Mouse (Mus musculus) myocyte (in vitro differentiated cells): ENCODE measurements at regions not wholly inside any gene's neighbourhood (a gene's known extent, or its start where the extent isn't known, plus 50 kb on each side); places are given as distances from the start of the nearest gene placed in this dataset.

Source experiments
- H3K27me3 ChIP-seq: one replicate; pipeline ENCODE4 v1.6.1; 2011; ENCODE audit not compliant: control insufficient read depth, insufficient read depth, insufficient read length
- H3K36me3 ChIP-seq: one replicate; pipeline ENCODE4 v1.6.1; 2011; ENCODE audit not compliant: control insufficient read depth, insufficient read depth
- H3K4me2 ChIP-seq: one replicate; pipeline ENCODE4 v1.6.1; 2011; ENCODE audit warnings: low read depth, control low read depth
- H3K4me3 ChIP-seq: one replicate; pipeline ENCODE4 v1.5.1; 2011; ENCODE audit warnings: mild to moderate bottlenecking, control low read depth, moderate library complexity
- H3K79me2 ChIP-seq: one replicate; pipeline ENCODE4 v1.6.1; 2011; ENCODE audit not compliant: control insufficient read depth, insufficient read depth
- H3ac ChIP-seq: one replicate; pipeline ENCODE4 v1.6.1; 2011; ENCODE audit not compliant: control insufficient read depth, insufficient read length
- CEBPB ChIP-seq: IDR thresholded peaks from 2 replicates; pipeline ENCODE4 v1.6.1; 2011; ENCODE audit warnings: mild to moderate bottlenecking, moderate library complexity; ENCODE audit not compliant: poor library complexity, insufficient read depth, severe bottlenecking
- E2F4 ChIP-seq: IDR thresholded peaks from one replicate; pipeline ENCODE4 v1.6.1; 2011; ENCODE audit warnings: mild to moderate bottlenecking, control low read depth, moderate library complexity; ENCODE audit not compliant: insufficient read depth
- MAX ChIP-seq: IDR thresholded peaks from one replicate; pipeline ENCODE4 v1.6.1; 2011; ENCODE audit warnings: low read depth, mild to moderate bottlenecking, control low read depth
- MYOD1 ChIP-seq, 3 experiments: IDR thresholded peaks; one replicate each; pipeline ENCODE4 v1.6.1; 2011; ENCODE audit warnings: control low read depth in 2 of 3, low read depth in 2 of 3, mild to moderate bottlenecking in 2 of 3, moderate library complexity in 1 of 3; ENCODE audit not compliant: insufficient read length in 2 of 3, control insufficient read depth in 1 of 3
- MYOG ChIP-seq, 3 experiments: IDR thresholded peaks; one replicate each; pipeline ENCODE4 v1.6.1; 2011; ENCODE audit warnings: control low read depth in 2 of 3, low read depth in 2 of 3, mild to moderate bottlenecking in 2 of 3; ENCODE audit not compliant: insufficient read length in 2 of 3, control insufficient read depth in 1 of 3, insufficient read depth in 1 of 3
- POLR2A ChIP-seq: IDR thresholded peaks from one replicate; pipeline ENCODE4 v1.6.1; 2011; ENCODE audit warnings: low read depth, mild to moderate bottlenecking, control low read depth, moderate library complexity; ENCODE audit not compliant: insufficient read length
- POLR2AphosphoS2 ChIP-seq: IDR thresholded peaks from one replicate; pipeline ENCODE4 v1.6.1; 2011; ENCODE audit warnings: low read depth, control low read depth; ENCODE audit not compliant: insufficient read length
- REST ChIP-seq: IDR thresholded peaks from one replicate; pipeline ENCODE4 v1.6.1; 2011; ENCODE audit warnings: mild to moderate bottlenecking, control low read depth, moderate library complexity; ENCODE audit not compliant: insufficient read depth, insufficient read length
- SRF ChIP-seq: IDR thresholded peaks from one replicate; pipeline ENCODE4 v1.6.1; 2011; ENCODE audit warnings: low read depth; ENCODE audit not compliant: control insufficient read depth, insufficient read length
- TCF12 ChIP-seq: IDR thresholded peaks from one replicate; pipeline ENCODE4 v1.6.1; 2011; ENCODE audit warnings: mild to moderate bottlenecking, control low read depth; ENCODE audit not compliant: poor library complexity, insufficient read depth, severe bottlenecking
- TCF3 ChIP-seq: IDR thresholded peaks from one replicate; pipeline ENCODE4 v1.6.1; 2011; ENCODE audit warnings: low read depth, control low read depth; ENCODE audit not compliant: insufficient read length
- USF1 ChIP-seq: IDR thresholded peaks from one replicate; pipeline ENCODE4 v1.6.1; 2011; ENCODE audit warnings: low read depth, mild to moderate bottlenecking, control low read depth, moderate library complexity

GRCm38 (mm10) chr10:117549854-117550605, 79.3 kb upstream of the Cpm start:
- H3K27me3 ChIP-seq = peaks cover 4% of the 10 kb centered on the region
- H3K36me3 ChIP-seq = no peaks in the 10 kb centered on the region
- H3K4me3 ChIP-seq = no peak overlapping the region
- H3K79me2 ChIP-seq = no peaks in the 10 kb centered on the region
- TF ChIP-seq POLR2AphosphoS2 = no peak
- TF ChIP-seq CEBPB = no peak
- H3K4me2 ChIP-seq = no peak overlapping the region
- no peak overlapping the region for H3ac ChIP-seq

- Histone ChIP-seq H3ac (no peak overlapping the region), H3K27me3 (peaks cover 4% of the 10 kb centered on the region), H3K4me2 (no peak overlapping the region), H3K4me3 (no peak overlapping the region), H3K79me2 (no peaks in the 10 kb centered on the region), H3K36me3 (no peaks in the 10 kb centered on the region)
- TF ChIP-seq TCF12 (no peak), MYOD1 (IDR thresholded peaks at IDR 0.05; ENCODE audit: control insufficient read depth in 1 of 3, insufficient read length in 2 of 3, low read depth in 2 of 3) (no peak), REST (no peak), POLR2AphosphoS2 (no peak), SRF (no peak), MYOG (IDR thresholded peaks at IDR 0.05; ENCODE audit: control insufficient read depth in 1 of 3, insufficient read depth in 1 of 3, insufficient read length in 2 of 3, low read depth in 2 of 3) (no peak), POLR2A (no peak), CEBPB (no peak)
Observed at GRCm38 (mm10) chr10:117549506-117549830, 79.8 kb upstream of the Cpm start.

DNA sequence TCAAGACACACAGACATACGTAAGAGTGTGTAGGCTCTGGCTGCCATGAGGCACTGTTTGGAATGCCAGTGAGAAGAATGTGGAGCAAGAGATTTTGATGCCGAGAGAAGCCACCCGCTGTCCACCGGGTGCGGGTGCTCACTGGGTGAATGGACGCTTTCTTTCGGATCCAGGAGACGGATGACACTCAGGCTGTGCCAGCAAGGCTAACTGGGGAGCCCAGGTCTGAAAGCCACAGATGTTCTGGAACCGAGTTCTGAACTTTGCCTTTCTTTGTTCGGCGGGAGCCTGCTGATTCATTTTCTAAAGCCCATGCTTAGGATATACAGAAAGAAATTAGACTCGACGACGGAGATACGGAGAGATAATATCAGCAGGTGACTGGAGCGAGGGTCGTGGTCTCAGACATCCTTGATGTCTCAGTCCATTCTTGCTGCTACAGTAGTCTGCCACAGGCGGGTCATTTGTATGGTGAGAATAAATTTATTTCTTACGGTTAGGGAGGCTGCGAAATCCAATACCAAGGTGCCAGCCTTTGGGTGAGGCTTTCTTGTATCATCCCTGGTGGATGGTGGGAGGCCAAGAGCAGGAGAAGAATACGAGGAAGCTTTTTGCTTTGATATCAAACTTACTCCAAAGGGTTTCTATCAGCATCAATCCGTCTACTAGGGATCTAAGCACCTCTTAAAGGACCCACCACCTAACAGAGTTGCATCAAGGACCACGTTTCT, 80.4 kb upstream of the Cpm start:
- no peak for TF ChIP-seq POLR2A
- TF ChIP-seq E2F4 = no peak
- no peak for TF ChIP-seq TCF3
- Histone ChIP-seq H3ac (no peak overlapping the region), H3K79me2 (no peaks in the 10 kb centered on the region), H3K4me2 (no peak overlapping the region), H3K4me3 (no peak overlapping the region), H3K36me3 (no peaks in the 10 kb centered on the region), H3K27me3 (peaks cover 4% of the 10 kb centered on the region)

GRCm38 (mm10) chr10:117548262-117548661, 81.0 kb upstream of the Cpm start:
- H3K27me3 ChIP-seq = peaks cover 4% of the 10 kb centered on the region
- no peaks in the 10 kb centered on the region for H3K36me3 ChIP-seq
- H3K4me3 ChIP-seq = no peak overlapping the region
- no peak overlapping the region for H3ac ChIP-seq
- H3K79me2 ChIP-seq = no peaks in the 10 kb centered on the region
- H3K4me2 ChIP-seq = no peak overlapping the region
- no peak for TF ChIP-seq SRF
- TF ChIP-seq MYOG (IDR thresholded peaks at IDR 0.05; ENCODE audit: control insufficient read depth in 1 of 3, insufficient read depth in 1 of 3, insufficient read length in 2 of 3, low read depth in 2 of 3) = no peak
- TF ChIP-seq MAX = no peak
- TF ChIP-seq POLR2A = no peak
- TF ChIP-seq TCF3 = no peak
- no peak for TF ChIP-seq TCF12
- TF ChIP-seq POLR2AphosphoS2 = no peak
- no peak for TF ChIP-seq CEBPB
- TF ChIP-seq MYOD1 (IDR thresholded peaks at IDR 0.05; ENCODE audit: control insufficient read depth in 1 of 3, insufficient read length in 2 of 3, low read depth in 2 of 3) = no peak
- TF ChIP-seq E2F4 = no peak
- no peak for TF ChIP-seq USF1
- TF ChIP-seq REST = no peak

DNA sequence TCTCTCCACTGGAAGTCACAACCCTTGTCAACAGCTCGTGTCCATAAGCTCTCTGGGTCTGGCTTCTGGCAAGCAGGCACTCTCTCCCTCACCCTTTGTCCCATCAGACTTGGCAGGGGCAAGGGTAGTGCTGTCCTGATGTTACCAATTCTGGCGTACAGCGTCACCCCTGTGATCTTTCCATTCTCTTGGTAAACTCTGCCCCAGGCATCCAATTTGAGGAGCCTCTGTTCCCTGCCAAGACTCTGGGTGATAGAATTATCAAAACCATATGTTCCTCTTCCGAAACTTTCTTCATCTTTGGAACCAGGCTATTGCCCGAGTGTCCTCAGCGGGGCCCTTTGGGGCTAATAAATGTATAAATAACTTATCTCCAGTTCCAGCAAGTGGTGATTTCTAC, 82.0 kb upstream of the Cpm start:
- no peaks in the 10 kb centered on the region for H3K36me3 ChIP-seq
- H3ac ChIP-seq = no peak overlapping the region
- no peak overlapping the region for H3K4me3 ChIP-seq
- no peaks in the 10 kb centered on the region for H3K79me2 ChIP-seq
- H3K27me3 ChIP-seq = peaks cover 4% of the 10 kb centered on the region
- TF ChIP-seq SRF (no peak), USF1 (no peak), MAX (no peak), TCF3 (no peak), MYOD1 (IDR thresholded peaks at IDR 0.05; ENCODE audit: control insufficient read depth in 1 of 3, insufficient read length in 2 of 3, low read depth in 2 of 3) (no peak), E2F4 (no peak), POLR2AphosphoS2 (no peak), TCF12 (no peak), CEBPB (no peak)
- H3K4me2 ChIP-seq = no peak overlapping the region
